Mouse (Mus musculus) brain, embryonic 14.5 days (tissue): ENCODE data around the gene Cfap36.

Source experiments
- CTCF ChIP-seq: fragments of 200-500 bp; IDR thresholded peaks from 2 replicates; pipeline ENCODE4 v1.5.1; 2012; ENCODE audit warnings: inconsistent platforms, mild to moderate bottlenecking, moderate library complexity, borderline replicate concordance; ENCODE audit not compliant: insufficient read depth, insufficient read length; ENCODE audit errors: extremely low read depth
- POLR2A ChIP-seq: fragments of 200-500 bp; IDR thresholded peaks from 2 replicates; pipeline ENCODE4 v1.6.1; 2012; ENCODE audit warnings: mild to moderate bottlenecking, inconsistent platforms, borderline replicate concordance; ENCODE audit not compliant: poor library complexity, insufficient read depth, insufficient read length, severe bottlenecking; ENCODE audit errors: extremely low read depth

- no peak for TF ChIP-seq CTCF
- no peak for TF ChIP-seq POLR2A
Observed at GRCm38 (mm10) chr11:29188981-29189380, 58.2 kb downstream of the Cfap36 start.
